Mouse (Mus musculus): ENCODE data around the gene Zfp1.

DNA sequence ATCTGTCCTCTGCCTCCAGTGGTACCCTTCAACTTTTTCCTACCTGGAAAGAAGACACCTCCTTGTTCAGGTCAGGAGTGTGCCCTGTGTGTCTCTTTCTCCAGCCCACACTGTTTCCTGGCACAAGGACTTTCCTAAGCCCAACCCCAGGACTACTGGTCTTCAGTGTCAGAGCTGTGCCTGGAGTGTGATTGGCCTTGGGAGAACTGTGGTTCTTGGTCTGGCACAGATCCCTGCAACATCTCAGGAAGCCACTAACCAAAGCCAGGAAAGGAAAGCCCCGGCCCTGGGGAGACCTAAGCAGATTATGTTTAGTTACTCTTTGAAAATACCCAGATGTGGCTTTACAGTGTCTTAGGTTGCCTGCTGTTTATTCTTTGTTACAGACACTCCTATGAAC lies 23.3 kb upstream of the Zfp1 start:
- TF ChIP-seq CTCF (IDR thresholded peaks at IDR 0.05; ENCODE audit: low read depth) = no peak
- TF ChIP-seq EP300 (IDR thresholded peaks at IDR 0.05; ENCODE audit: low read depth) = no peak
